Mouse (Mus musculus): ENCODE results near the gene Gpx8. TPM values are rescaled to one million over a fixed set of nuclear protein-coding genes. Genes with fewer than 3 reads are reported as not detected.
A peak's percentile ranks its signal among the peaks of the same experiment; 100 is the strongest.

Gpx8 gene
- polyA plus RNA-seq, 1 experiment from 2014 or later = 91.0 TPM

DNA sequence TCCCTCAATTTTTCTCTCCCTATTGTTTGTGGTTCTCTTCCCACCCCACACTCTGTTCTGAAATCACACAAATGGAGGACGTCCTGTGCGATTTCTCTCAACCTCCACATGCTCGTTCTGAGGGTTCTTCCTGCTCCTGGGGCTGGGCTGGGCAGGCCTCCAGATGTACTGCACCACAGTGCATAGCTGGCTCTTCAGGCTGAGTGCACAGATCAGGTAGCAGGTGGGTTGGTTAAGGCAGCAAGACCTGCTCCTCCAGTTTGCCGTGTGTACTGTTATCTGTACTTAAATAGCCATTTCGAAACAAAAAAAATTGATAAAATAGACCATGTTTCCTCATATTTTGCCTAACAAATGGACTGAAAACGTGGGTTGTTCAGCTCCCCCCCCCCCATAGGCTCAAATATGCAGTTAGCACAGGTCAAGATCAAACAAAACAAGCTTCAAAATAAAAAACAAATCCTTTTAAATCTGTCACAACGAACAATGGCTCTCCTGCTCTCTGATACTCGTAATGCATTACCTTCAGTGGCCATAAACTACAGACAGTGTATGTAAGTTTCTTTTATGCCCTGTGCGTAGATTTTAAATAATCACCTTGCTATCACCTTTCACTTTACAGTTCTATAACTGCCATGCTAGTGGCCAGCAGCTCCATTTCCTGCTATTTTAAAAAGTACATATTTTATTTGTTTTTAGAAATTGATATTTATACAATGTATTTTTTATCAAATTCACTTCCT lies 45.5 kb downstream of the Gpx8 start:
- WGBS = 45% methylated on average over 9 of the region's 9 CpGs
- no peak overlapping the region for H3K27ac ChIP-seq (ENCODE audit: low read length)
- peak overlapping the region; percentile 25; the same call in 1 of the 2 replicates for H3K4me2 ChIP-seq (ENCODE audit: low read depth, low read length)
- H3K9ac ChIP-seq (ENCODE audit: low read depth, low read length) = no peak overlapping the region
- ATAC-seq = peak; percentile 99
- H3K4me3 ChIP-seq (ENCODE audit: low read length) = no peak overlapping the region
- H3K9me3 ChIP-seq (ENCODE audit: control insufficient read depth, low read length) = no peaks in the 10 kb centered on the region
- H3K4me1 ChIP-seq (ENCODE audit: control insufficient read depth, insufficient read depth, low read length) = peaks cover 8% of the 10 kb centered on the region
- H3K36me3 ChIP-seq (ENCODE audit: control insufficient read depth, insufficient read depth, low read length) = no peaks in the 10 kb centered on the region
- H3K27me3 ChIP-seq (replicated peaks; ENCODE audit: control insufficient read depth, insufficient read depth, low read length) = peaks cover 24% of the 10 kb centered on the region

GRCm38 (mm10) chr13:113000090-113000489 lies 46.1 kb downstream of the Gpx8 start:
- ATAC-seq = peak; percentile 4; the same call in 1 of the 2 replicates
- Histone ChIP-seq H3K36me3 (ENCODE audit: control insufficient read depth, insufficient read depth, low read length) (no peaks in the 10 kb centered on the region), H3K4me2 (ENCODE audit: low read depth, low read length) (no peak overlapping the region)

GRCm38 (mm10) chr13:112998427-112999201 lies 47.6 kb downstream of the Gpx8 start:
- Histone ChIP-seq H3K27ac (ENCODE audit: low read length) (no peak overlapping the region), H3K9me3 (ENCODE audit: control insufficient read depth, low read length) (no peaks in the 10 kb centered on the region), H3K4me3 (ENCODE audit: low read length) (peak overlapping the region; percentile 52), H3K27me3 (replicated peaks; ENCODE audit: control insufficient read depth, insufficient read depth, low read length) (peaks cover 43% of the 10 kb centered on the region), H3K36me3 (ENCODE audit: control insufficient read depth, insufficient read depth, low read length) (no peaks in the 10 kb centered on the region), H3K9ac (ENCODE audit: low read depth, low read length) (peak overlapping the region; percentile 56), H3K4me1 (ENCODE audit: control insufficient read depth, insufficient read depth, low read length) (peaks cover 14% of the 10 kb centered on the region), H3K4me2 (ENCODE audit: low read depth, low read length) (peak overlapping the region; percentile 87)
- WGBS = under 1% methylated on average over 46 of the region's 46 CpGs
- peak; percentile 21; the same call in 1 of the 2 replicates for ATAC-seq

More at GRCm38 (mm10) chr13:113000090-113000489, 46.1 kb downstream of the Gpx8 start:
- Histone ChIP-seq H3K4me3 (ENCODE audit: low read length) (no peak overlapping the region), H3K27ac (ENCODE audit: low read length) (no peak overlapping the region), H3K9me3 (ENCODE audit: control insufficient read depth, low read length) (no peaks in the 10 kb centered on the region), H3K27me3 (replicated peaks; ENCODE audit: control insufficient read depth, insufficient read depth, low read length) (peaks cover 28% of the 10 kb centered on the region), H3K4me1 (ENCODE audit: control insufficient read depth, insufficient read depth, low read length) (peaks cover 8% of the 10 kb centered on the region), H3K9ac (ENCODE audit: low read depth, low read length) (no peak overlapping the region)
- 62% methylated on average over 3 of the region's 3 CpGs for WGBS

DNA sequence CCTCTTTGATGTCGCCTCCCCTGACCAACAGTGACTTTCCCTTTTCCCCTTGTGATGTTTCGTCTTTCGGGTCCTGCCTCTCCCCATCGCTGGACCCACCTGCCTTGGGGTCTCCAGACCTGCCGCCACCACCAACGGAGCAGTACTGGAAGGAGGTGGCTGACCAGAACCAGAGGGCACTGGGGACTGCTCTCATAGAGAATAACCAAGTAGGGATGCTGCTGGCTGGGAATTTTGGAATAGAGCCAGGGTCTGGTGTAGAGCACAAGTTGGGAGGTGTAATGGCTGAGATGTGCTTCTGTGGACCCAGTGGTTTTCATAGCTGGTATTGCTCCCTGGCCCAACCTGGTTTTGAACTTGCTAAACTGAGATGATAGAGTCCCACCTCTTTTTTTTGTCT lies 48.8 kb downstream of the Gpx8 start:
- H3K36me3 ChIP-seq (ENCODE audit: control insufficient read depth, insufficient read depth, low read length) = no peaks in the 10 kb centered on the region
- no peak for ATAC-seq
- H3K9me3 ChIP-seq (ENCODE audit: control insufficient read depth, low read length) = no peaks in the 10 kb centered on the region
- peaks cover 53% of the 10 kb centered on the region for H3K27me3 ChIP-seq (replicated peaks; ENCODE audit: control insufficient read depth, insufficient read depth, low read length)
- H3K27ac ChIP-seq (ENCODE audit: low read length) = no peak overlapping the region
- no peak overlapping the region for H3K4me2 ChIP-seq (ENCODE audit: low read depth, low read length)
- no peak overlapping the region for H3K4me3 ChIP-seq (ENCODE audit: low read length)
- WGBS = 65% methylated on average over 6 of the region's 6 CpGs
- peaks cover 18% of the 10 kb centered on the region for H3K4me1 ChIP-seq (ENCODE audit: control insufficient read depth, insufficient read depth, low read length)
- no peak overlapping the region for H3K9ac ChIP-seq (ENCODE audit: low read depth, low read length)

DNA sequence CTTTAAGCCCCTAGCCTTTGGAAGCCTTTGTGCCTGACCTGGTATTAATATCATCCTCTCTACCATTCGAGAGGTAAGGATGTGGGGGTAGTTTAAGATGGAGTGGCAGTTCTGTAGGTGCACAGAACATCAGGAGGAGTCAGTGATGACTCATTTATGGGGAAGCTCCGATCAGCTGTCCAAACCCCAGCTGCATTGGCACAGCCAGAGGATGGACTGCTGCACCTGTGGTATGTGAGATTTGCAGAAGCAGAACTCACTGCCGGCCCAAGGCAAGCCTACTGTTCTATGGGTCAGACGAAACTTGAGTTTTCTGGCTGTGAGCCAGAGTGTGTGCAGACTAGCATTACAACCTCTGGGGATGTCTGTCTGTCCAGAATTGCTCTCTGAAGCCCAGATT lies 49.8 kb downstream of the Gpx8 start:
- H3K27ac ChIP-seq (ENCODE audit: low read length) = no peak overlapping the region
- H3K9ac ChIP-seq (ENCODE audit: low read depth, low read length) = no peak overlapping the region
- no peak overlapping the region for H3K4me3 ChIP-seq (ENCODE audit: low read length)
- no peak overlapping the region for H3K4me2 ChIP-seq (ENCODE audit: low read depth, low read length)
- H3K4me1 ChIP-seq (ENCODE audit: control insufficient read depth, insufficient read depth, low read length) = peaks cover 18% of the 10 kb centered on the region
- H3K36me3 ChIP-seq (ENCODE audit: control insufficient read depth, insufficient read depth, low read length) = no peaks in the 10 kb centered on the region
- peaks cover 58% of the 10 kb centered on the region for H3K27me3 ChIP-seq (replicated peaks; ENCODE audit: control insufficient read depth, insufficient read depth, low read length)
- ATAC-seq = no peak
- H3K9me3 ChIP-seq (ENCODE audit: control insufficient read depth, low read length) = no peaks in the 10 kb centered on the region
- 69% methylated on average over 4 of the region's 4 CpGs for WGBS

- peak; percentile 67 for ATAC-seq
- Histone ChIP-seq H3K4me2 (ENCODE audit: low read depth, low read length) (peak overlapping the region; percentile 74), H3K27me3 (replicated peaks; ENCODE audit: control insufficient read depth, insufficient read depth, low read length) (peaks cover 76% of the 10 kb centered on the region), H3K27ac (ENCODE audit: low read length) (no peak overlapping the region), H3K9me3 (ENCODE audit: control insufficient read depth, low read length) (no peaks in the 10 kb centered on the region), H3K9ac (ENCODE audit: low read depth, low read length) (peak overlapping the region; percentile 40), H3K36me3 (ENCODE audit: control insufficient read depth, insufficient read depth, low read length) (no peaks in the 10 kb centered on the region), H3K4me3 (ENCODE audit: low read length) (peak overlapping the region; percentile 41), H3K4me1 (ENCODE audit: control insufficient read depth, insufficient read depth, low read length) (peaks cover 22% of the 10 kb centered on the region)
- WGBS = 1% methylated on average over 25 of the region's 25 CpGs
Measured at GRCm38 (mm10) chr13:112994191-112994590, 52.0 kb downstream of the Gpx8 start.

DNA sequence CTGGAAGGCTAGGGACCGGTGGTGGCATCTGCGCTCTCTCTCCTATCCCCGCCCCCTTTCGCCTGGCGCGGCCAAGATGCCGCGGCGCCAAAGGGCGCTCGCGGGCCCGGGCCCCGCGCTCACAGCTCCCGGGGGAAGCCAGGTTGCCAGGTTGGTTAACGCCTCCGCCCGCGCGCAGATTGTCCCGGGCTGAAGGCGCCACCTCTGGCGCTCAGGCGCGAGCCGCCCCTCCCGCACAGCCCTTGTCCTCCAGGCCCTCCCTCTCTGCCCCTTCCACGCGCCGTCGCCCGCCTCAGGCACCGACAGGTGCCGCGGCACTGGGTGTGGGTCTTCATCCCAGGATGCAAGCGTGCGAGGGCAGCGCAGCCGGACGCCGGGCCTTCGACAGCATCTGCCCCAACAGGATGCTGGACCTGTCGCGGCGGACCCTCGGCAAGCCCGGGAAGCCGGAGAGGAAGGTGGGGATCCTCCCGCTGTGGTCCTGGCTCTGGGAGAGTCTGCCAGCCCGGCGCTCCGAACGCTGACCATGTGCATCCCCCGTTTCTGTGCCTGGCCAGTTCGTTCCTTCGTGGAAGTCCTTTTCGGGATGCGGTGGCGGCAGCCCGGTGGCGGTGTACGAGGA lies 52.6 kb downstream of the Gpx8 start, which contains the start of gene Mcidas:
Gene Mcidas (plus strand): TSS at position 315 of the 622 bp plus-strand sequence.
- peak within 1 kb of the TSS; percentile 74 for H3K4me2 ChIP-seq (ENCODE audit: low read depth, low read length)
- no peaks in the 10 kb centered on the region for H3K36me3 ChIP-seq (ENCODE audit: control insufficient read depth, insufficient read depth, low read length)
- peak within 1 kb of the TSS; percentile 40 for H3K9ac ChIP-seq (ENCODE audit: low read depth, low read length)
- no peaks in the 10 kb centered on the region for H3K9me3 ChIP-seq (ENCODE audit: control insufficient read depth, low read length)
- peaks cover 21% of the 10 kb centered on the region for H3K4me1 ChIP-seq (ENCODE audit: control insufficient read depth, insufficient read depth, low read length)
- peaks cover 82% of the 10 kb centered on the region for H3K27me3 ChIP-seq (replicated peaks; ENCODE audit: control insufficient read depth, insufficient read depth, low read length)
- ATAC-seq = peak; percentile 39
- no peak within 1 kb of the TSS for H3K27ac ChIP-seq (ENCODE audit: low read length)
- under 1% methylated on average over 63 of the region's 63 CpGs for WGBS
- peak within 1 kb of the TSS; percentile 41 for H3K4me3 ChIP-seq (ENCODE audit: low read length)
